Mouse (Mus musculus): ENCODE measurements at regions not wholly inside any gene's neighbourhood (a gene's known extent, or its start where the extent isn't known, plus 50 kb on each side); places are given as distances from the start of the nearest gene placed in this dataset.

- no peak for DNase-seq
Measured at GRCm38 (mm10) chr10:126479743-126480142, 421.4 kb downstream of the Atp23 start.

- DNase-seq, result no peak
Measured at GRCm38 (mm10) chr10:126473050-126473719, 428.0 kb downstream of the Atp23 start.

- DNase-seq, result no peak
Measured at GRCm38 (mm10) chr10:126470838-126471491, 430.2 kb downstream of the Atp23 start.

GRCm38 (mm10) chr10:126462770-126463169 is 438.4 kb downstream of the Atp23 start:
- DNase-seq, result no peak

GRCm38 (mm10) chr10:126458523-126458922 is 442.6 kb downstream of the Atp23 start:
- no peak for DNase-seq

- DNase-seq, result no peak
Measured at GRCm38 (mm10) chr10:126452757-126453528, 448.2 kb downstream of the Atp23 start.

GRCm38 (mm10) chr10:126452057-126452622 is 449.0 kb downstream of the Atp23 start:
- no peak for DNase-seq

- no peak for DNase-seq
Measured at GRCm38 (mm10) chr10:126431222-126431621, 465.3 kb downstream of the Lrig3 start.

GRCm38 (mm10) chr10:126430346-126430745 is 464.4 kb downstream of the Lrig3 start:
- DNase-seq, result no peak

- no peak for DNase-seq
Measured at GRCm38 (mm10) chr10:126429502-126429901, 463.5 kb downstream of the Lrig3 start.

- no peak for DNase-seq
Measured at GRCm38 (mm10) chr10:126422066-126422465, 456.1 kb downstream of the Lrig3 start.

- no peak for DNase-seq
Measured at GRCm38 (mm10) chr10:126413786-126414185, 447.8 kb downstream of the Lrig3 start.

GRCm38 (mm10) chr10:126392235-126392634 is 426.3 kb downstream of the Lrig3 start:
- no peak for DNase-seq

GRCm38 (mm10) chr10:126391770-126392169 is 425.8 kb downstream of the Lrig3 start:
- DNase-seq, result no peak

GRCm38 (mm10) chr10:126386430-126386829 is 420.5 kb downstream of the Lrig3 start:
- peak in 1 of 2 experiments; percentile 28 for DNase-seq

GRCm38 (mm10) chr10:126385644-126386043 is 419.7 kb downstream of the Lrig3 start:
- no peak for DNase-seq

- DNase-seq, result no peak
Measured at GRCm38 (mm10) chr10:126380381-126380780, 414.4 kb downstream of the Lrig3 start.

GRCm38 (mm10) chr10:126379239-126379638 is 413.3 kb downstream of the Lrig3 start:
- DNase-seq, result no peak

GRCm38 (mm10) chr10:126373906-126374305 is 407.9 kb downstream of the Lrig3 start:
- no peak for DNase-seq

GRCm38 (mm10) chr10:126371881-126372280 is 405.9 kb downstream of the Lrig3 start:
- DNase-seq, result no peak

GRCm38 (mm10) chr10:126349076-126349475 is 383.1 kb downstream of the Lrig3 start:
- no peak for DNase-seq

- peak in 1 of 2 experiments; percentile 4 for DNase-seq
Measured at GRCm38 (mm10) chr10:126337426-126337825, 371.5 kb downstream of the Lrig3 start.

GRCm38 (mm10) chr10:126333786-126334185 is 367.8 kb downstream of the Lrig3 start:
- DNase-seq, result no peak

All from spleen, adult 18-20 months (tissue).